9 mouse cellular contexts compared by ENCODE assay signal in genomic region chr4:57866088-57866487, GRCm38 (mm10). TPM values are rescaled to one million over a fixed set of nuclear protein-coding genes. Genes with fewer than 3 reads are reported as not detected.
DNase-seq lines count a peak whose midpoint lies in the region; ATAC-seq and TF ChIP-seq lines count a peak whose summit lies in the region.
"Had no signal": no experiment of that assay in that cellular context is flagged by ENCODE, and none has a peak within 500 bp of the region (broad histone marks: within the 10 kb centered on the region; RNA-seq: fewer than 3 reads in every experiment).

No protein-coding gene starts in this region.

- no peak for DNase-seq in liver, postnatal 0 days
- no peak for DNase-seq in liver, embryonic 11.5 days (ENCODE audit: low spot score)
- DNase-seq in embryo, embryonic 11 days = peak; percentile 36
- peak; percentile 68 for DNase-seq in lung, postnatal 25 days (ENCODE audit: low spot score)
- DNase-seq in frontal cortex, postnatal 36 days (ENCODE audit: low spot score in 2 of 2) = no peak
- no peak for DNase-seq in layer of hippocampus, postnatal 25 days (ENCODE audit: extremely low spot score in 1 of 2, low spot score in 1 of 2)

- peak; percentile 70 for TF ChIP-seq EP300 in liver, postnatal 0 days (IDR thresholded peaks at IDR 0.05; ENCODE audit: low read depth)

- H3K27ac ChIP-seq in liver, postnatal 0 days (ENCODE audit: low read depth) = no peak overlapping the region
- H3K27ac ChIP-seq in liver, embryonic 11.5 days (ENCODE audit: low read depth, low read length) = no peak overlapping the region
- H3K27ac ChIP-seq in heart, embryonic 15.5 days = peak overlapping the region; percentile 45
- H3K27ac ChIP-seq: liver, embryonic 15.5 days had no signal

- H3K4me1 ChIP-seq in liver, postnatal 0 days (ENCODE audit: insufficient read depth) = peaks cover 2% of the 10 kb centered on the region; the same call in 1 of the 2 replicates
- H3K4me1 ChIP-seq in liver, embryonic 11.5 days (replicated peaks; ENCODE audit: control insufficient read depth, insufficient read depth, low read length) = no peaks in the 10 kb centered on the region
- H3K4me1 ChIP-seq in heart, embryonic 15.5 days (replicated peaks) = peaks cover 34% of the 10 kb centered on the region
- H3K4me1 ChIP-seq: liver, embryonic 15.5 days had no signal

- no peak for TF ChIP-seq CTCF in liver, postnatal 0 days (IDR thresholded peaks at IDR 0.05; ENCODE audit: low read depth)

- H3K4me2 ChIP-seq in liver, postnatal 0 days (ENCODE audit: low read depth, low read length) = no peak overlapping the region
- H3K4me2 ChIP-seq in liver, embryonic 11.5 days = no peak overlapping the region
- H3K4me2 ChIP-seq in heart, embryonic 15.5 days = no peak overlapping the region
- H3K4me2 ChIP-seq: liver, embryonic 15.5 days had no signal

- no peak overlapping the region for H3K9ac ChIP-seq in liver, postnatal 0 days (replicated peaks)
- H3K9ac ChIP-seq in liver, embryonic 11.5 days (ENCODE audit: low read depth, low read length) = no peak overlapping the region
- H3K9ac ChIP-seq in heart, embryonic 15.5 days = no peak overlapping the region
- H3K9ac ChIP-seq: liver, embryonic 15.5 days had no signal

- ATAC-seq in liver, postnatal 0 days = peak; percentile 56; the same call in 1 of the 2 replicates
- ATAC-seq in liver, embryonic 11.5 days (replicated peaks; ENCODE audit: low FRiP score) = no peak
- no peak for ATAC-seq in heart, embryonic 15.5 days (replicated peaks; ENCODE audit: insufficient number of reproducible peaks, insufficient read depth, low FRiP score, low read depth)
- no peak for ATAC-seq in cerebellum, adult (ENCODE audit: insufficient number of reproducible peaks, low FRiP score, low TSS enrichment)

- H3K9me3 ChIP-seq in liver, postnatal 0 days (ENCODE audit: low read length) = no peaks in the 10 kb centered on the region
- H3K9me3 ChIP-seq in liver, embryonic 11.5 days (ENCODE audit: control insufficient read depth, low read length) = no peaks in the 10 kb centered on the region
- H3K9me3 ChIP-seq in heart, embryonic 15.5 days (replicated peaks) = no peaks in the 10 kb centered on the region
- H3K9me3 ChIP-seq: liver, embryonic 15.5 days had no signal

- H3K36me3 ChIP-seq in liver, postnatal 0 days (replicated peaks; ENCODE audit: insufficient read depth, low read length) = no peaks in the 10 kb centered on the region
- H3K36me3 ChIP-seq in liver, embryonic 11.5 days (ENCODE audit: control insufficient read depth, insufficient read depth, low read length) = no peaks in the 10 kb centered on the region
- H3K36me3 ChIP-seq in heart, embryonic 15.5 days = peaks cover 4% of the 10 kb centered on the region; the same call in 1 of the 2 replicates
- H3K36me3 ChIP-seq: liver, embryonic 15.5 days had no signal

- WGBS in liver, postnatal 0 days (ENCODE audit: insufficient replicate concordance) = 21% methylated on average over 2 of the region's 2 CpGs
- WGBS in liver, embryonic 11.5 days = 26% methylated on average over 2 of the region's 2 CpGs
- WGBS in heart, embryonic 15.5 days = 27% methylated on average over 2 of the region's 2 CpGs

- no peak overlapping the region for H3K4me3 ChIP-seq in liver, postnatal 0 days (ENCODE audit: low read depth, low read length)
- H3K4me3 ChIP-seq in liver, embryonic 11.5 days (ENCODE audit: low read depth, low read length) = no peak overlapping the region
- no peak overlapping the region for H3K4me3 ChIP-seq in heart, embryonic 15.5 days
- H3K4me3 ChIP-seq: liver, embryonic 15.5 days had no signal

- no peaks in the 10 kb centered on the region for H3K27me3 ChIP-seq in liver, postnatal 0 days (ENCODE audit: insufficient read depth, low read length)
- no peaks in the 10 kb centered on the region for H3K27me3 ChIP-seq in liver, embryonic 11.5 days (replicated peaks; ENCODE audit: control insufficient read depth, insufficient read depth, low read length)
- no peaks in the 10 kb centered on the region for H3K27me3 ChIP-seq in heart, embryonic 15.5 days
- H3K27me3 ChIP-seq: liver, embryonic 15.5 days had no signal

RNA-seq across cellular contexts. Expression of gene D630039A03Rik, which starts 50.0 kb away (rescaled TPM):
- polyA plus RNA-seq in liver, postnatal 0 days (2015; fragmentation: Nextera tagmentation; extraction: Ambion mirVana) = 1.5 and 1.6 TPM in 2 replicates
- 0.36 and 0.48 TPM in 2 replicates for polyA plus RNA-seq in liver, embryonic 11.5 days (2014; fragmentation: Nextera tagmentation; extraction: Ambion mirVana)
- polyA plus RNA-seq in heart, embryonic 15.5 days (2015; fragmentation: Nextera tagmentation; extraction: Ambion mirVana) = 0.06 and 0.38 TPM in 2 replicates
- under 1 TPM; 0.39 to 0.42 TPM for total RNA-seq in layer of hippocampus, postnatal 25 days (2021)

Comparison
In these comparisons a context has a peak if more than half of its experiments do, and no peak if none do; other contexts are left out.
1. DNase-seq: peak in embryo, embryonic 11 days (single experiment) and lung, postnatal 25 days (single experiment); none in liver, postnatal 0 days (single experiment), liver, embryonic 11.5 days (single experiment), frontal cortex, postnatal 36 days (0 of 2) and layer of hippocampus, postnatal 25 days (0 of 2).